Mouse (Mus musculus) layer of hippocampus, adult 2 months (tissue): ENCODE results near the gene Chl1. TPM values are rescaled to one million over a fixed set of nuclear protein-coding genes. Genes with fewer than 3 reads are reported as not detected.

Experiments
- DNase-seq, 2 experiments: peaks; one replicate each; pipeline ENCODE4 v3.0.0; 2022; ENCODE audit warnings: low spot score in 2 of 2
- H3K27ac ChIP-seq: fragments of 200-600 bp; 2 replicates; pipeline ENCODE4 v1.8.1; 2022
- H3K4me3 ChIP-seq: fragments of 200-600 bp; 2 replicates; pipeline ENCODE4 v1.8.1; 2022; ENCODE audit warnings: mild to moderate bottlenecking
- CTCF ChIP-seq: fragments of 200-600 bp; conservative IDR thresholded peaks from 2 replicates; pipeline ENCODE4 v1.8.1; 2022; ENCODE audit warnings: antibody characterized with exemption, mild to moderate bottlenecking, moderate library complexity
- total RNA-seq, 2 experiments: library from RNA; stranded (reverse); gene quantifications; 2 replicates each; pipeline ENCODE4 v1.2.3; 2021

Gene Chl1
- total RNA-seq, 2 experiments from 2014 or later = 165 to 170 TPM

DNA sequence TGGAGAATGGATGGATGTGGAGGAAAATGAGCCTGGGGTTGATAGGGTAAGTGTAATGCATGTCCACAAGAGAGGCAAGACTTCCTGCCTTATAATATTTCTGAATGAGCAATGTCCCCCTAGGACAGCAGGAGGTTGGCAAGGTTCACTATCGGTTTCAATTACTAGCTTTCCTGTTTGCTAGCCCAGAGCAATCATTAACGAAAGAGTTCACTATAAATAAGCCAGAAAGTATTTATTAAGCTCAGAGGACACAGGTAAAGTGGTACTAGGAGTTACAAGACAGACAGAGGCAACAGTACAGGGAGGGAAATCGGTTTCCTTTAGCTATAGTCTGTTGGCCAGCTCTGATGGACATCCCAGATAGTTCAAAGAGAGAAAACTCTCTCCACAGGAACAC is 182.1 kb downstream of the Chl1 start:
- TF ChIP-seq CTCF = no peak
- Histone ChIP-seq H3K27ac (no peak overlapping the region), H3K4me3 (no peak overlapping the region)
- no peak for DNase-seq

DNA sequence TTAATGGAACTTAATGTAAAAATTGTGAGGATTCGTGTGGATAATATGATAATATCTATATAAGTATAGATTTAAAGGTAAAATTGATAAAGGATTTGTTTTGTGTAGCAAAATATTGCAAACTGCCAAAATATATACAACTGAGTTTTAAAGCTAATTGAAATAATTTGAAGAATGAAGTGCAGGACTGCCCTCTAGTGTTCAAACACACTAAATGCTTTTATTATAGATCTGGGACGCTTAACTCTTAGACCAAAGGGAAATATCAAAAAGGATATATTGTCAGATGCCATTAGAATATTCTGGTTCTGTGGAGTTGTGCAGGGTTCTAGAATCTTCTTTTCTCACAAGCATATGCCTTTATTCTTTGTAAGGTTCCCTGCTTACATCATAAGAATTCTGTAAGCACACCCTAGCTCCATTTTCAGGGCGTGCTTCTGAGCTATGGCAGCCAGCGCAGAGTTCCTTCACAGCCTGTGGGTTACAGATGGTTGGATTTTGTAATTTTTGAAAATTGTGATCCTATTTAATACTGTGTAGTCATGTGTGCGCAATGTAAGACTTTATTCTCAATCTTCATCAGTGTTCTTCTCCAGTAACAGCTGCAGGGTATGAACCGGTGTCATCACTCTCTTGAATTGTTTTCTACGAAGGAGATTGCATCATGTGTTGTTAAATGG is 187.1 kb downstream of the Chl1 start:
- peak in 1 of 2 experiments; percentile 24 for DNase-seq

DNA sequence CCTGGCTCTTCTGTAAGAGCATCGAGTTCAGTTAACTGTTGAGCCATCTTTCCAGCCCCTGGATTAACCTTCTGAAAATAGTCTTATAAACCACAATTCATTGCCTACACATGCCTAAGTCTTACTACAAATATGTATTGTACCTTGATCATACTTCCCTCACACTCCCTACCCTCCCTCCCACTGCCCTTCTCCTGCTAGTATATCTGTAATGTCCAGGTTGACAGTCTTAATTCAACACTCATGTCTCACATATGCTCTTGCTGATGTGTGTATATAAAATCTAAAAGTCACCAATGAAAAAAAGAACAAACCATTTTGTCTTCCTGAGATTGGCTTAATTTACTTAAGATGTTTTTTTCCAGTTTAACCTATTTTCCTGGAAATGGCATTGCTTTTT is 189.1 kb downstream of the Chl1 start:
- DNase-seq = no peak
- Histone ChIP-seq H3K4me3 (no peak overlapping the region), H3K27ac (no peak overlapping the region)
- no peak for TF ChIP-seq CTCF

More for the DNA sequence above, 187.1 kb downstream of the Chl1 start:
- Histone ChIP-seq H3K27ac (peak overlapping the region; percentile 53; the same call in 1 of the 2 replicates), H3K4me3 (no peak overlapping the region)
- peak; percentile 90 for TF ChIP-seq CTCF

DNA sequence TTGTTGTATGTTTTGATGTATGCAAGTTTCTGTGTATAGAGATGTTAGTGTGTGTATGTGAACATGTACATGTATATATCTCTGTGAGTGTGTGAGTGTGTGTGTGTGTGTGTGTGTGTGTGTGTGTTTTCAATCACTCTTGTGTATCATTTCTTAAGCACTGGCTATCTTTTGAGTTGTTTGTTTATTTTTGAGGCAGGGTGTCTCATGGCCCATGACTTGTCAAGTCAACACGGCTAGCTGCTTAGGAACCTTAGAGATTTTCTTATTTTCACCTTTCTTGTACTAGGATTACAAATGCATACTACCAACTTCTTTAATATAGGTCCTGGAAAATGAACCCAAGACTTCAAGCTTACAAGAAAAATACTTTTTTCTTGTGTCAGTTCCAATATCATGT is 189.5 kb downstream of the Chl1 start:
- TF ChIP-seq CTCF = no peak
- Histone ChIP-seq H3K27ac (no peak overlapping the region), H3K4me3 (no peak overlapping the region)
- no peak for DNase-seq

DNA sequence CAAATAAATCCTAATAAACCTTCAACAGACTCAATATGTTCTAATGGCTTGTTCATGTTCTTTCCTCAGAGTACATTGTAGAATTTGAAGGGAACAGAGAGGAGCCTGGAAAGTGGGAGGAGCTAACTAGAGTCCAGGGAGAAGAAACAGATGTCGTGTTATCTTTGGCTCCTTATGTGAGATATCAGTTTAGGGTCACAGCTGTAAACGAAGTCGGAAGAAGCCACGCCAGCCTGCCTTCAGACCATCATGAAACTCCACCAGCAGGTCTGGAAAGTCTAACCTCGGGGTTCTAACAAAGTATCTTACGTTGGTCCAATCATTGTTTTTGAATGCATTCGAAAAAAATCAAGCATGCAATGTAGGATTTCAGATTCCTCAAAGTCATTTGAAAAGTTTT is 189.9 kb downstream of the Chl1 start:
- DNase-seq = no peak
- H3K4me3 ChIP-seq = no peak overlapping the region
- no peak for TF ChIP-seq CTCF
- no peak overlapping the region for H3K27ac ChIP-seq

DNA sequence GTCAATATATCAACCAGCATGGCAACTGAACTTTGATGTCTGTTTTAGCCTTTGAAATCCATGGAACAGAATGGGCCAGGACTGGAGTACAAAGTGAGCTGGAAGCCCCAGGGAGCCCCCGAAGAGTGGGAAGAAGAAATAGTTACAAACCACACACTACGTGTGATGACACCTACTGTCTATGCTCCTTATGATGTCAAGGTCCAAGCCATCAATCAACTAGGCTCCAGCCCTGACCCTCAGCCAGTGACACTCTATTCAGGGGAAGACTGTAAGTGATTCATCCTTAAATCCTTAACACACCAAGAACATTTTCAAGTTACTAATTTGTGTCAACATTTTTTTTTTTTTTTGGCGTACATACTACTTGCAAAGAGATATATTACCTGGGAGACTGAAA is 196.0 kb downstream of the Chl1 start:
- TF ChIP-seq CTCF = no peak
- no peak overlapping the region for H3K27ac ChIP-seq
- no peak overlapping the region for H3K4me3 ChIP-seq
- no peak for DNase-seq

DNA sequence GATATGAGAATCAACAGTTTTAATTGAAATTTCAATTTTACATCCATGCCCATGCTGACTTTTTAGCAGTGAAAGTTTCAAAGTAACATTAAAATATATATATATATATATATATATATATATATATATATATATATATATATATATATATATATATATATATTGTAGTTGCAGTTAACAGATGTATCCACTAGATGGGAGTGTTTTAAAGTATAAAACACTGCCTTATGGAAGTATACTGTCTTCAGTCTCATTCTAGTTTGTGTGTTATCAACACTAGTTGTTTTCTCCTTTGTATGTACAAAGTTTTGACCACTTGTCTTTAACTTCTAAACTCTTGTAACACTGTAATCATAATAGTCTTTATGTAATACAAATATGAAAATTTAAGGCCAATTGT is 228.9 kb downstream of the Chl1 start:
- TF ChIP-seq CTCF = peak; percentile 70
- no peak overlapping the region for H3K27ac ChIP-seq
- H3K4me3 ChIP-seq = no peak overlapping the region
- DNase-seq = no peak

DNA sequence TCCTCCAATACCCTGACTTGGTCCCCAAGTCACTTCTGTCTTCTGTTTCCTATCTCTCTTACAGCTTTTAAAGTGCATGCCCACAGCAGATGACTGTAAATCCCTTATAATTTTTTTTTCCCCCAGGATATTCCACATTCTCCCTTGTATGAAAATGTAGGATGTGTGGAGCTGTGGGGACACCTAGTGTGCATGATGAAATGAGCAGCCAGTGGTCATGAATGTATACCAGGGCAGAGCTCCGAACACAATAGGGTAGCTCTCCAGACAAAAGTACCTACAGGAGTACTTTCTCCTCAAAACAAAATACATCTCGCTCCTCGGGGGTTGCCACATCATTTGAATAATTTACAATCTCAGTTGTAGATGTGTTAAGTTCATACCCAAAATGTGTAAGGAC is 232.4 kb downstream of the Chl1 start:
- peak; percentile 69 for TF ChIP-seq CTCF
- no peak overlapping the region for H3K27ac ChIP-seq
- no peak for DNase-seq
- H3K4me3 ChIP-seq = no peak overlapping the region

DNA sequence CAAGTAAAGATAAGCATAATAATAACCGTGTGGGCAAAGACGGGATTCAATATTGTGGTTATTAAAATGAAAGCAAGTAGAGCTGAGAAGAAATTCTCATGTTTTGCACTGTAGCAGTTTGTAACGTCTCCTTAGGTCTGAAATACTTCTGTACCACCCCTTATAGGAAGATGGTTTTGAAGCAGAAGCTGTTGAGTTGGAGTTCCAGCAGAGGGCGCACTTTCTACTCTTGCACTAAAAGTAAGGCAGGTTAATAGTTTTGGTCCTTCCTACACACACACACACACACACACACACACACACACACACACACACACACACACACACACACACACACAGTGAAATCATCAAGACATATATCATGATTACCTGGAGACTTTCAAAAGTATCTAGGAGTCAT is 235.7 kb downstream of the Chl1 start:
- DNase-seq = peak; percentile 23 to 57
- Histone ChIP-seq H3K27ac (no peak overlapping the region), H3K4me3 (no peak overlapping the region)
- TF ChIP-seq CTCF = peak; percentile 73

DNA sequence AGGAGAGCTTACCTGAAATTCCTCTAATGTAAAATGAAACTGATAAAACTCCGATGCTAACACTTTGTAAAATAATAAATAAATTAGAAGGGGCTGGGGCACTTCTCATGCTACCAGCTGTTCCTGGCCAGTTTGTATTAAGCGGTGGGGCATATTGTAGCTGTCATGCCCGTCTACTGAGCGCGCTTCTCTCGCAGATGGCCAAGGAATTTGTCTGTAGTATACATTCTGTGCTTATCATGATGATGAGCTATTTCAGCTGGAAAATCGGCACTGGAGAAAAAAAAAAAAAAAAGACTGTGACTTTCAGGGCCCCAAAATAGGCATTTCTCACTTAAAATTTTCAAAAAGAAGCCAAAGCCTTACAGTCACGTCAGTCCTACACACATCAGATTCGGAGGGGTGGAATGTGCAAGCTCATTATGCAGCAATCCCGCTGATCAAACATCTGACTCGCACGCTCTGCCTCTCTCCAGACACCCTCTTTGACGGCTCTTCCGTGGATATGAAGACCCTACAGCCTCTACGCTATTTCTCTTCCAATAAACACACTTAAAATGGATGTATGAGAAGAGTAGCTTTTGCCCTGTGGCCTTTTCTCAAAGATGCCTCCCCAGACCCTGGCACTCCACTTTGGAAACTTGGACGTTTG is 238.9 kb downstream of the Chl1 start:
- DNase-seq = peak in 1 of 2 experiments; percentile 16
- Histone ChIP-seq H3K27ac (no peak overlapping the region), H3K4me3 (no peak overlapping the region)
- no peak for TF ChIP-seq CTCF

DNA sequence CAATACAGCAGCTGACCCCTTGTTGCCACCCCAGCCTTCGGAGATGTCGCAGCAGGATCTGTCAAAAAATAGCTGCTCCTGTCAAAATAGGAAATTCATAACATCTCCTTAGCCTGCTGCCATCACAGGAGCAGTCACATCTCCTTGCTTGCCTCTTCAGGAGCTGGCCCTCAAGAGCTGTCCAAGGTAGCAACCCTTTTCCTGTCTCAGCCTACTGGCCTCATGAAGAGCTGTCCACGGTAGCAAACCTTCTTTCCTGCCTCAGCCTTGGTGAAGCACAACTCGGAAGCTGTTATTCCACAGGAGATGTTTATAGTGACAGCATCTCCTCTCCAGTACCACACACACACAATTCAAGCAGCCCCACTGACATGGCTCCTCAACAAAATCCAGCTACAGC is 243.5 kb downstream of the Chl1 start:
- Histone ChIP-seq H3K4me3 (no peak overlapping the region), H3K27ac (no peak overlapping the region)
- no peak for DNase-seq
- no peak for TF ChIP-seq CTCF

DNA sequence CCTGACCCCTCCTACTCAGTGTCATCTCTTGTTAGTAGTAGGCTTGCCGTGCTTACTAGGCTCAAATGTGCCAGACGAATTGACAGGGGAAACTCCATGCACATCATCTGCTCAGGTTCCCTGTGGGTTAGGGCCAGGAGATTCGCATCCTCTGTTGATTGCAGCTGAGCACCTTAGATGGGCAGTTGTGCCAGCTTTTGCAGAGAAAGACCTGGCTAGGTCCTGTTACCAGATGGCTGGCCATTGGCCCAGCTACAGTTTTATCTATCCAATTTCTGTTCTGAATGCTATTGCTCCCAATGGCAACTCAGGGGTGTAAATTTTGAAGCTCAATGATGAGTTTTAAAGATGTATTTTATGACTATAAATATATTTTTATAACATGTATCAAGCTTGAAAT is 256.4 kb downstream of the Chl1 start:
- no peak for TF ChIP-seq CTCF
- DNase-seq = no peak

DNA sequence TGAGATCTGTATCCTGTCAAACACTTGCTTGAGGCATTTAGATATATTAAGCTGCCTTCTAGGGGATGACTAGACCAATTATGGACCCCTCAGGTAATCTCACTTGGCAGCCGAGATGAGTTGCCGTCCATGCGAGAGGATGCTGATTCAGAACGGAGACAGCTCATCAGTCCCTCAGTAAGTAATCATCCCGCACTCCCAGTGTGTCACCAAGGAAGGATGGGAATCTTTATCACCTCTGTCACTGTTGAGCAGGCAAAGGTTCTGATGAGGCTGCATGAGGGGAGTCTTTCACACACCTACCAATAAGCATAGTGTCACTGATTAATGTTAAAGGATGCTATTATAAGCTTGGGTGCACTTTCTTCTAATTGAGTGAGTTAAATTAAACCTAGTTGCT is 270.7 kb downstream of the Chl1 start:
- DNase-seq = no peak
- Histone ChIP-seq H3K4me3 (no peak overlapping the region), H3K27ac (no peak overlapping the region)
- TF ChIP-seq CTCF = no peak

More for the DNA sequence above, 256.4 kb downstream of the Chl1 start:
- Histone ChIP-seq H3K27ac (no peak overlapping the region), H3K4me3 (no peak overlapping the region)

DNA sequence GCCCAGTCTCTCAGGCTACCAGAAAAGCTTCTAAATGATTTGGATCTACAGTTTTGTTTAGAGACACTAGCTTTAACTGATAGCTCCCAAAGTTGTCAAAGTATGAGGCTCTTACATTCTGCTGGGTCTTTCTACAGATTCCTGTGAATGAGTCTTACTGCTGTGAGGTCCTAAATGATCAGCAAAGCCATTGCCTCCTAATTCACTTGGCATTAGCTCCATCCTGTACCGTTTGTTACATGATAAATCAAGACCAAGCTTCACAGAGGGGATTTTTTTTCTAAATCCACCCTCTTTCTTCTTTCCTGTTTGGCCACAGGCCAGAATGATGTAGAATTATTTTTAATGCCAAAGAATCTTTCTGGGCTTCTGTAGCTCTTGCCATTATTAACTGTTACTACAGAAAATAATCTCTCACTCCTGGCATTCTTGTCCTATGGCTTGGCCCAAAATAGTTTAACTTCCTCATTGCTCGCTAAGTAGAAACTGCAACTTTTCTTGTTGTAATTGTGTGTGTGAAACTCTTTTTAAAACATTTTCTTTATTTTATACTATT is 280.8 kb downstream of the Chl1 start:
- no peak overlapping the region for H3K4me3 ChIP-seq
- no peak for DNase-seq
- no peak for TF ChIP-seq CTCF
- no peak overlapping the region for H3K27ac ChIP-seq
